Mouse (Mus musculus): ENCODE results near the gene Tiam2.

The Tiam2 gene

DNA sequence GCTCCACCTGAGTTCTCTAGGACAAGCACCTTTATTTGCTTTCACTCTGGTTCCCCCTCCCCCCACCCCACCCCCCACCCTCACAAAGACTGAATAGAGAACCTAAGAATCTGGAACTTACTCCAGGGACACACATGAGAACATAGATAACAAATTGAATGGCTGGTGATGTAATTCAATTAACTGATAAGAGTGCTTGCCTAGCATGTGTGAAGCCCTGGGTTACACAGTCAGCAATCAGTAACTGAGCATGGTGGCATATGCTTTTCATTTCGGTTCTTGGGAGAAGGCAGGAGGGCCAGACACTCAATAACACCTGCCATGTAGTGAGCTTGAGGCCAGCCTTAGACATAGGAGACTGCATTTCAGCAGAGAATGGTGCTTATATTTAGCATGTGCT is 229.9 kb downstream of the Tiam2 start:
- peak; percentile 27 for DNase-seq (ENCODE audit: low read depth, low spot score)

DNA sequence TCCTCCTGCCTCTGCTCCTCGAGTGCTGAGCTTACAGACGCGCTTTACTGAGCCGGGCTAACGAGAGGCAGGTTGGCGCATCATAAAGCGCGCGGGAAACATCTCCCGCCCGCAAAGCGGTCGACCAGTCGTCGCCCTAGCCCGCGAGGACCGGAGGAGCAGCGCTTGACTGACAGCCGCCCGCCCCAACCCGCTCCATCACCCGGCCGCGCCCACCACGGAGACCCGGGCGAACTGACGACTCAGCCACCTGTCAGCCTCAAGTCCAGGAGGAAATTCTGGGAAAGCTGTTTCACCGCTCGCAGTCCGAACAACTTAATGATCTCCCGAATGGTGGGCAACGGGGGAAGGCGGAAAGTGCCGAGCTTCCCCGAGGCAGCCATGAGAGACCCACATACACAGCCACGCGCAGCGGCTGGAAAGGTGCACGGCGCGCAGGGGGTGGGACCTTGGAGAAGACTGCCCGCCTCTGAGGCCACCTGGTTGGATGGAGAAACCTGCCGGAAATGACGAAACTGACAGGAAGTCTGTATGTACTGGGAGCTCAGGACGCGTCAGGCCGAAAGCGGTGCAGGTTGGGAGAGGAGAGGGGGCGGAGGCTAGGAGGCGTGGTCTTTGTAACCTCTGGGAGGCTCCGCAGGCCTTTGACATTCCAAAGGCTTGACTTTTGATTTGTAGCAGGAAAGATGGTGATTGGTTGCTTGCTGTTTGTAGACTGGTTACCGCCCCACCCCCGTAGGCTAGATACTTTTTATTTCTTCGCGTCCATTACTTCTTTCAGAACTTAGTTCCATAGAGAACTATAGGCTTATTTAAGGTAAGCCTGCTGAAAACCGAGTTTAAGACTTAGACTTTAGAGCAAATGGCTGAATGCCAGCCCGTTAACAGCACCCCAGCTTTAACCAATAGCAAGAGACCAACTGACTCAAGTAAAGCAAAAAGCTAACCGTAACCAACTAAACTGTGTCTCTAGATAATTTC is 231.2 kb downstream of the Tiam2 start, which contains the start of gene Tfb1m:
Gene Tfb1m (minus strand): TSS at position 451 of the 981 bp plus-strand sequence.
- peak; percentile 99 for DNase-seq (ENCODE audit: low read depth, low spot score)

DNA sequence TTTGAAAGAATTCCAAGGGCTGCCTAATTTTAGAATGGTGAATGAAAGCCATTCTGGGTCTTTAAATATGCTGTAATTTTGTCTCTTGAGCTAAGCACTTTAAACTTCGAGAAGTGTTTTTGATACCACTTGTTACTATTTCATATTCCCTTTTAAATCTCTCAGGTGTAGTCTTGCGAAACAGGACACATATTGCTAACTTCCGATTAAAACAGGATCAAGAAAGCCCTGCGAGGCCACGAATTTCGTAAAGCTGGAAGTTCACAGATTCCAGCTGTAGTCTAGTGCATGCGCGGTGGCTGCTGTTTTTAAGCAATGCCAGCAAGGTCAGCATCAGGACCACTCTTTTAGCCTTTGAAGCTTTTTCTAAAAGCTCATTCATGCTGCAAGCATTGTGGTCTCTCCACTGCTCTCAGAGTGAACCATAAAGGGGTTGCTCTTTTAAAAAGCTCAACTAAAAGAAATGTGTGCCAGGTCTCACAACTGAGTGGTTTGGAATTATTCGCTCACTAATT is 232.0 kb downstream of the Tiam2 start:
- DNase-seq (ENCODE audit: low read depth, low spot score): no peak

DNA sequence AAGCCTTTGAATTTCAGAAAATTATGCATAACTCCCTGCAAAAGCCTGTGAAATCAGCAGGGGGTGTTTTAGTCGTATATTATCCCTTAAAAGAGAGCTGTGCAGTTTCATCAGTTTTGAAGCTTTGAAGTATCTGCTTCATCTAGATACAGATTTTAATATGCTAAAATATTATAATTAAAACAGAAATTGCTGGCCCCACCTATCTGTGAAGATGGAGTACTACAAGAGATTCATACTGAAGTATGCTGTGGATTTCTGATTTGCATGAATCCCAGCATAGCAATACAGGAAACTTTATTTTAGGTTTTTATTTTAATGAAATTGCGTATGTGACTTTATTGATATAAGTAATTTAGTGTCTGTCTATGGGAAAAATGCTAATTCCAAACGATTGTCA is 234.2 kb downstream of the Tiam2 start:
- DNase-seq (ENCODE audit: low read depth, low spot score): no peak

DNA sequence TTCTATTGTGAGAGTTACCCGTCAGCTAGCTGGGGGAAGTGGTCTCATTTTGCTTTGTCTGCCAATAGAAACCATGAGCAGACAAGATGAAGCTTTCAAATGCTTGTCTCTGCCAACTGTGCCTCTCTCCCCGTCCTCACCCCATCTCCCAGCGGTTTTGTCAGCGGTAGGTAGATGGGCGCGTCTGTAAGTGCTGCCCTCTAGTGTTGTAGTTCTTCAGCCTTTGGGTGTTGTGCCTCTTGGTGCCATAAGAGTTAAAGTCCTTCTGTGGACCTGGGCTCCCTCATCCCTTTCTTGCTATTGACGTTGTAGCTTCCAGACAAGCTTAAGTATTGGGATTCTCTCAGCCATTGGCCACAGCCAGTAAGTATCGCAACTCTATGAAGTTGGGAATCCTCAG is 236.0 kb downstream of the Tiam2 start:
- no peak for DNase-seq (ENCODE audit: low read depth, low spot score)

DNA sequence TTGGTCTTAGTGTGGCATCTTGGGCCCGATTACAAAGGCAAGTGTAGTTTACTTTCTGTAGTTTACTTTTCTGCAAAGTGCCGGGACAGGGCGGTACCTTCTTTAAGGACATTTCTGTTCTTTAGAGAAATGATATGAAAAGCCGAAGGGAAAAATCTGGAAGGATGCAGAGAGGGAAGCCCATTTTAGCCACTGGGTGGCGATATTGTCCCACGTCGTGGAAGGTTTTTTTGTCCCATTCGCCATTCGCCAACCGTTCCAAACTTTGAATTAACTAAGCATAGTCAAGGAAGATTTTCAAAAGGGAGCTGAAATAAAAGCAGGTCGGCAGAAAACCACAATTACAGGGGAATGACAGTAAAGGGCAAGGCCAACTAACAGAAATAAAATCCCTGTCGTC is 244.5 kb downstream of the Tiam2 start:
- peak; percentile 80 for DNase-seq (ENCODE audit: low read depth, low spot score)
